Mouse (Mus musculus) urinary bladder, postnatal 4 days (tissue): Measurements from ENCODE around the gene Nod2.
"Not testable (repeated sequence)": the region's sequence is repeated elsewhere in the genome, so short reads cannot be mapped to it uniquely, and the experiment has no call there.

Experiments used
- DNase-seq, 2 experiments: peaks; one replicate each; pipeline ENCODE4 v3.0.0; 2021 to 2022; ENCODE audit warnings: low spot score in 2 of 2

Nod2 gene

DNA sequence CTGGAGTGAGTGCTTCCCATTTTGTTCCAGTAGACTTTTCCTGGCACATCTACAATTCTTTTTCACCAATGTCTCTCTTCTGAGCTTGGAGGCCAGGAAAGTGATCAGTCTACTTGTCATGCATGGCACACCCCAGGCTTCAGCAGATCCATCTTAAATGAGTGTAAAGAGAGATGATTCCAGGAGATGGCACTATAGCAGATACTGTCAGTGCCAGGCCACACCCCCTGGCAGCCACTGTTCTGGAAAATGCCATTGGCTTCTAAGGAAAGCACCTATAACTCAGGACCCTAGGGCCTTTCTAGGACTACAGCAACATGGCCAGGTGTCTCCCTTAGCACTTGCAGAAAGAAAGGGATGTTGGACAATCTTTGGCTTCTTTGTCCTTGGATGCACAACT lies 16.0 kb upstream of the Nod2 start:
- no peak for DNase-seq

DNA sequence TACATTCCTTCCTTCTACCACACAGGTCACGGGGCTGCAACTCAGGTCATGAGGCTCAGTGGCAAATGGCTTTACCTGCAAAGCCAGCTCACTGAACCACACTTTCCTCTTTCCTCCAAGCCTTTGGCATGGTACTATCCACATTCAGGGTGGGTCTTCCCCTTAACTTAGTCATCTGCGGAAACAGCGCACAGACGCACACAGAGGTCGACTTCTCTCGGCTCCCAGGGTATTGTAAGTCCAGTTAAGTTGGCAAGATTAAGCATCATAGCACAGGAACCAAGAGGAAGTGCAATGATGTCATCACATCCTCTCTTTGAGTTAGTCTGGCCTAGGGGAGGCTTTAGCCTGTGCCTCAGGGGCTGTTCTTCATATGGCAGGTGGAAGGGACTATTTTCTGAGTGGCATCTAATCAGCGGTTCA lies 13.8 kb upstream of the Nod2 start:
- DNase-seq, result no peak

GRCm38 (mm10) chr8:88635474-88636397 lies 11.4 kb upstream of the Nod2 start, which contains the start of gene Snx20:
Snx20 (minus strand) TSS chr8:88636128.
- no peak for DNase-seq

DNA sequence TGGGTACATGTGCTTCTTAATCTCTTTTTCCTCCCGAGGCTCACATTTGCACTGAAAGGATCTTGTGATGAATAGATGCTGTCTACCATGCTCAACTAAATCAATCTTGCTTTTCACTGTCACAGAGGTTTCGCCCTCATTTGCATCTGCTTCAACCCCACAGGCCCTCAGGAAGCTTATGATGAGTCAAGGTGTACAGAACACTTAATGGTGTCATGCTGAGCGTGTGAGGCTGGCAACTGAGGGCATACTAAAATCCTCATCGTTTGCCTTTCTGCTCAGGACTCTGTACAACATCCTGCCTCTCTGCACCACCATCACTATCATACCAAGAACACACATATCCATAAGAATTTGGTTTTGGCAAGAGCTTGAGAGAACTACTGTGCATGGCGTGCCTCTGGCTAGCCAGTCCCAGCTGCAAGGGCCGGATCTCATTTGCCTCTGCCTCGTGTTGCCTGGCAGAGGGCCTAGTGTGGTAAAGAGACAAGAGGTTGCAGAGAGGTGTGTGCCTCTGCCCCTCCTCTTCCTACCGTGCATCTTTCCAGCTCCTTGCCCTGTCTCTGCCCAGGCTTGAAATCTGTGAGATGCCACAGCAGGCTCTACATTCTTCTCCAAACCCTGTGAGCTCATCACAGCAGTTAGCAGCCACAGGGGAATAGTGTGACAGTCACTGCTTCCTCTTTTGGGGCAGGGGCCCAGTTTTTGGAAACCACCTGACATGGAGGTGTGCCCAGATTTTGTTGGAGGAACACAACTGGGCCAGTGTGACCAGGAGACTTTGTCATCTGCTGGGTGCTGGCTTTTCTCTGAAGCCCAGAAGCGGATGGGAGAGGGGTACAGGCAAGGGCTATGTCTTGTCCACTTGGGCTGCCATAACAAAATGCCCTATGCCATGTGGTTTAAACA lies 9.8 kb upstream of the Nod2 start:
- DNase-seq, result no peak

- no peak for DNase-seq
Observed at GRCm38 (mm10) chr8:88638908-88639307, 8.2 kb upstream of the Nod2 start.

- no peak for DNase-seq
Observed at GRCm38 (mm10) chr8:88642734-88643564, 4.2 kb upstream of the Nod2 start.

GRCm38 (mm10) chr8:88648322-88648721 lies 1.2 kb downstream of the Nod2 start:
- DNase-seq, result no peak

- no peak for DNase-seq
Observed at GRCm38 (mm10) chr8:88650016-88650708, 3.0 kb downstream of the Nod2 start.

DNA sequence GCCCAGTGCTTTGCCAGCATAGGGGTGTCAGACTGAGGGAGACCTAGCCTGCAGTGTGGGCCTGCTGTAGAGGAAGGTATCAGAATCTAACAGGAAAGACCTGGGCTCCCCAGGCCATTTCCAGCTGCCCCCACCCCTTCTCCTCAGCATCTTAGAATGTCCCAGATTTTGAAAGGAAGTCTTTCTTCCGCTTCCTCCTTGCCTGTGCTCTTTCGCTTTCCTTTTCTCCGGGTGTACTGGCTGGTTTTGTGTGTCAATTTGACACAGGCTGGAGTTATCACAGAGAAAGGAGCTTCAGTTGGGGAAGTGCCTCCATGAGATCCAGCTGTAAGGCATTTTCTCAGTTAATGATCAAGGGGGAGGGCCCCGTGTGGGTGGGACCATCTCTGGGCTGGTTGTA lies 4.0 kb downstream of the Nod2 start:
- DNase-seq, result not testable (repeated sequence)

DNA sequence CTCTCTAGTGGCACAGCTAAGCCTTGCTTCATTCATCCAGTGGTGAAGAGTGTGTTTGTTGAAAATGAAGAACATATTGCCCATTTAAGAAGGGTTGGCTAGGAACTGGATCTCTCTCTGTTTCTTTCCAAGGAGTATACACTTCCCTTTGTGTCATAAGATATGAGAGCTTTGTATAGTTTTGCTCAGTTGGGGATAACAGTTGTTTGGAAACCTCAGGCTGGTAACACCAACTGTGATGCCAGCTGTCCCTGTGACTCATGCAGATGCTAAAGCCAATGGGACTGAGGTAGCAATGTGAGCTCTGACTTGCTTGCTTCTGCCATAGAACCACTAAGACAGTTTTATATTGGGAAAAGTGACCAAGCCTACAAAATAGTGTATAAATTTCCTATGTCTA lies 8.2 kb downstream of the Nod2 start:
- DNase-seq, result no peak

DNA sequence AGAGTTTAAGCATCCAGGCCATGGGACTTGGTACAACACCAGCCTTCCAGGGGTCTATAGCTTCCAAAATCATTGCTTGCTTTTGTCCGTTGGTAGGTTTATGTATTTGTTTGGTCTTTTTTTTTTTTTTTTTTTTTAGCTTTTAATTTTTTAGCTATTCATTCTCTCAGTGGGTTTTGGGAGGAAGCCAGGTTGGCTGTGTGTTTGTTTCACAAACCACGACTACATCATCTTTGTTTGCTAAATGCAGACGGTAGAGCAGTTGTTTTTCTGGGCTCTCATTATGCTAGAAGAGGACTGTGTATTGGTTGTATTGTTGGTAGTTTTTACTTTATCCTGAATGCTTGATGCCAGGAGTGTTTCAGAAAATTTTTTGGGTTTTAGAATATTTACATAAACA lies 12.8 kb downstream of the Nod2 start:
- DNase-seq, result no peak

DNA sequence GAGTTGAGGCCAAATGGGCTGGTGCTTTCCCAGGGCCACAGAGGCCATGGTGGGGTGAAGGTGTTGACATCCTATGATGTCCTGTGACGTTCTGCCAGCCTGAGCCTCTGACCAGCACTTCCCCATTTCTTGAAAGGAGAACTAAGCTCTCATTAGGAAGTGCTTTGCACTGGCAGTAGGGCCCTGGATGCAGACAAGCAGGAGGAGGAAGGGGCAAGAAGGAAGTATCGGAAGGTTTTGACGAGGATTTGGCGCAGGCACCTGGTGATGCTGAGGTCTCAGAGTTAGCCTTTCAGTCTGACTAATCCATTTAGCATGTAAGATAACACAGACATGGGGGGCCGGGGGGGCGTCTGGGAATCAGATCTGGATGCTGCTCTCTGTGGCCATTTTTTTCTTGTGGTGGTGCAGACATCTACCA lies 15.3 kb downstream of the Nod2 start:
- DNase-seq, result no peak

- DNase-seq, result no peak
Observed at GRCm38 (mm10) chr8:88664121-88664520, 17.0 kb downstream of the Nod2 start.

DNA sequence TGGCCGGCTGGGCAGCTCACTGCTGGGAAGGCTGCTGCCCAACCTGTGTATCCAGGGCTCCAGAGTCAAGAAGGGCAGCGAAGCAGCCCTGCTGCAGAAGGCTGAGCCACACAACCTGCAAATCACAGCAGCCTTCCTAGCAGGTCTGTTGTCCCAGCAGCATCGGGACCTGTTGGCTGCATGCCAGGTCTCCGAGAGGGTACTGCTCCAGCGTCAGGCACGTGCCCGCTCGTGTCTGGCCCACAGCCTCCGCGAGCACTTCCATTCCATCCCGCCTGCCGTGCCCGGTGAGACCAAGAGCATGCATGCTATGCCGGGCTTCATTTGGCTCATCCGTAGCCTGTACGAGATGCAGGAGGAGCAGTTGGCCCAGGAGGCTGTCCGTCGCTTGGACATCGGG lies 17.8 kb downstream of the Nod2 start:
- DNase-seq, result no peak

DNA sequence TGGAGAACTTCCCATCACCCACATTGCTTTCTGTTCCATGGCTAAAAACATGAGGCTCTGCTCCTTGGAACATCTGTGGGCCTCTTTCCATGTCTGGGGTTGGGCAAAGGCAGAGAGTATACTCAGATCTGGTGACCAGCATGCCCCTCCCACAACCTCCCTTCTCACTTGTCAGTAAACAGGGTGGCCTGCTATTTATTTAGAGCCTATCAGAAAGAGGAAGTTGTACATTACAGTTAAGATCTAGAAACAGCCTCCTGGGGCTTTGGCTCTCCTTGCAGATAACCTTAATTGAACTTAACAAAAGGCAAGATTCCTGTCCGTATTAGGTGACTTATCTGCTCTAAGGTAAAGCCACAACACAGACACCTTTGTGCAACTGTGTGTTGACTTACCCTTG lies 19.3 kb downstream of the Nod2 start:
- no peak for DNase-seq

DNA sequence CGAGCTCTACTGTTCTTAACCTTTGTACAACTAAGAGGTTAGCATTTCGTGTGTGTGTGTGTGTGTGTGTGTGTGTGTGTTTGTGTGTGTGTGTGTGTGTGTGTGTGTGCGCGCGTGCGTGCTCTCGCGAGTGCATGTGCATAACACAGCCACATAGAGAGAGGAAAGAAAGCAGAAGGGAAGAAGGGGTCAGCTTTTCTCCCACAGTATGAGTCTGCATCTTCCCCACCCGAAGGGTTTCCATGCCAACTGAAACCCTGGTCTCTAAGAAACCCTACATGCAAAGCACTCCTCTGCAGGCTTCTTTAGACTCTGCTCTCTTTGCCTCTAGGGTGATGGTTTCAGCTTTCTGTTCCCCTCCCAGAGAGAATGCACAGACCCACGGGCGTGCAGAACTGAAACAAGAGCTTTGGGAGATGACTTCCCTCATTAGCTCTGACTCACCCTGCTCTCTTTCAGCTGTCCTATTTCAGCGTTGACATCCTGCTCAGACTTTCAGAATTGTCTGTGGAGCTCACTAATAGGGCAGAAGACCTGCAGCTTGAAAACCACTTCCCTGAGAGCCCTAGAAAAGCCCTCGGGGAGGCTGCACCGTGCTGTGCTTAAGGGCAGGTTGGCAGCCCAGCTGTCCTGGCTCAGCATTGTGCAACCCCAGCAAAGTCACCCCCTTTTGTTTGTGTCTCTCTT lies 21.4 kb downstream of the Nod2 start:
- DNase-seq, result no peak

DNA sequence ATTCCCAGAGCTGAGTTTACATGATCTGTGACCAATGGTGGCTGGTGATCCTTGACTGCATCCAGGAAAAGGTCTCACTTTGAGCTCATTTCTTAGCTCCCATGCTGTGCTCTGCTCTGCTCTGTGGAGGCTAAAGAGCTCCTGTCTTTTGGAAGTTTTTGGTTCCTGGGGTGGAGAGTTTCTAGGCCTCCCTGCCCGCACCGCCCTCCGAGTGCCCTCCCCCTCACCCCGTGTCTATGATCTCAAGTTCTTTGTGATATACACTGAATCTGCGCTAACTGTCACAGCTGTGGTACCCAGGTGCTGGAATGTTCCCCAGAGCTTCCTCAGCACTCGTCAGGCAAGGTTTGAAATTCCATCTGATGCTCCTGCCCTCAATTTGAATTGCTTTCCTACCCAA lies 23.7 kb downstream of the Nod2 start:
- DNase-seq, result no peak

GRCm38 (mm10) chr8:88671575-88671974 lies 24.5 kb downstream of the Nod2 start:
- no peak for DNase-seq

DNA sequence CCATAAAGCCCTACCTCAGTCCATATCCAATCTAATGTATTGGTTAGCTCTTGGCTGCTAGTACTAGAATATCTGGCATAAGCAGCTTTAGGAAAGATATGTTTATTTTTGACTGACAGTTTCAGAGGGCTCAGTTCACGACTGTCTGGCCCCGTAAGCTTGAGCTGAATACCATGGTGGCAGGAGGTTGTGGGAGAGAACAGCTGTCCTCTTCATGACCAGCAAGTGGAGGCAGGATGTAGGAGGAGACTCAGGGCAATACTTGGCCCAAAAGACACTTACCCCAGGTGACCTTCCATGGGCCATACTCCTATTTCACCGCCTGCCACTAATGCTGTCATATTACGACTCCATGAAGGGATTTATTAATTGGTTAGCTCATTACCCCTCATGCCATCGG lies 26.7 kb downstream of the Nod2 start:
- DNase-seq, result no peak

- no peak for DNase-seq
Observed at GRCm38 (mm10) chr8:88675372-88676165, 28.5 kb downstream of the Nod2 start.
